Mouse (Mus musculus): ENCODE data around the gene Tbx5.

Gene Tbx5

GRCm38 (mm10) chr5:119832479-119832796 is at the start of gene Tbx5:
TSS of gene Tbx5 (plus strand) at chr5:119832668.
- no peak for DNase-seq (ENCODE audit: low read depth, low spot score)

DNA sequence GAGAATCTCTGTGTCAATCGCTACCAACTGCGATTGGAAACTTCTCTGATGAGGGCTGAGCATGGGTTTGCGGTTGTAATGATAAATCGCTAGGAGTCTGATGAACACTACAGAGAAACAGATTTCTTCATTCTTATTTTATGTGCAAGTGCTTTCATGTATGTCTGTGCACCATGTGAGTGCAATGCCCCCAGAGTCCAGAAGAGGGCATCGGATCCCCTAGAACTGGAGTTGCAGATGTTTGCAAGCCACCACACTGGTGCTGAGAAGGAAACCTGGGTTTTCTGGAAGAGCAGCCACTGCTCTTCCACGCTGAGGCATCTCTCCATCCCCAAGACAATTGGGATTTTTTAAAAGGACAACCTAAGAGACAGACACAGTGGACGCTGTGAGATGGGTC is 46.5 kb upstream of the Tbx5 start:
- peak; percentile 65 for DNase-seq (ENCODE audit: low read depth, low spot score)

DNA sequence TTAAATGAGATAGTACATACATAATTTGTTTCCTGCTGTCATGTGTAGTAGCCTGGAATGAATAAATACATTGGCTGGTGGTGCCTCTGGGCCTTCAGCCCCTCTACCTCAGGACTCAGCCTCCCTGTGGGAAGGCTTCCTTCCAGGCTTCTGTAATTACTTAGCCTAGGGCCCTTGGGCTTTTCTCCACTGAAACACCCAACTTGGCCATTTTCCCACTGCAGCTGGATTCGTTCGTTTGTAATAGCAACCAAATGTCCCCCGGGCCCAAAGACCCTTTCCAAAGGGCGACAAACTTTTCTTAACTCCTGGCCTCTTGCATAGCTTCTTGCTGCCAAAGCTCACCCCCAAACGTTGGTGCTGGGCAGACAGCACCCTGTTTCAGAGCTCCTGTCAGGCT is 40.8 kb upstream of the Tbx5 start:
- DNase-seq (ENCODE audit: low read depth, low spot score): no peak

GRCm38 (mm10) chr5:119793972-119794371 is 38.5 kb upstream of the Tbx5 start:
- no peak for DNase-seq (ENCODE audit: low read depth, low spot score)

- no peak for DNase-seq (ENCODE audit: low read depth, low spot score)
Measured at GRCm38 (mm10) chr5:119795376-119795775, 37.1 kb upstream of the Tbx5 start.

DNA sequence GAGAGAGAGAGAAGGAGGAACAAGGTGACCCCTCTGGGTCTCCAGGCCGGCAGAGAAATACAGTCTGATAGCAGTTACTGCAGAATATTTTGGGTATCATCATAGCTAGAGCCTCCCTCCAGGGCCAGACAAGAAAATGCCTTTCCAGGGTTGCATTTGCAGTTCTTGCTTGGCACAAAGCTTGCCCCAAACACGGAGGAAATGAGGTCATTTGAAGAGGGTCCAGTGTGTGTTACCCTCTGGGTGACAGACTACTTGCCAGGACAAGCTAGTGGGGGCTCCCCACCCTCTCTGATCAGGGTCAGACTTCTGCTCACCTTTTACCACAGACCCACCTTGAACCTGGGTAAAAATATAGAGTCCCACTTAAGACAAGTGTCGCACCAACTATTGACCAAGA is 36.7 kb upstream of the Tbx5 start:
- no peak for DNase-seq (ENCODE audit: low read depth, low spot score)

GRCm38 (mm10) chr5:119796443-119797160 is 35.9 kb upstream of the Tbx5 start:
- DNase-seq (ENCODE audit: low read depth, low spot score): no peak

DNA sequence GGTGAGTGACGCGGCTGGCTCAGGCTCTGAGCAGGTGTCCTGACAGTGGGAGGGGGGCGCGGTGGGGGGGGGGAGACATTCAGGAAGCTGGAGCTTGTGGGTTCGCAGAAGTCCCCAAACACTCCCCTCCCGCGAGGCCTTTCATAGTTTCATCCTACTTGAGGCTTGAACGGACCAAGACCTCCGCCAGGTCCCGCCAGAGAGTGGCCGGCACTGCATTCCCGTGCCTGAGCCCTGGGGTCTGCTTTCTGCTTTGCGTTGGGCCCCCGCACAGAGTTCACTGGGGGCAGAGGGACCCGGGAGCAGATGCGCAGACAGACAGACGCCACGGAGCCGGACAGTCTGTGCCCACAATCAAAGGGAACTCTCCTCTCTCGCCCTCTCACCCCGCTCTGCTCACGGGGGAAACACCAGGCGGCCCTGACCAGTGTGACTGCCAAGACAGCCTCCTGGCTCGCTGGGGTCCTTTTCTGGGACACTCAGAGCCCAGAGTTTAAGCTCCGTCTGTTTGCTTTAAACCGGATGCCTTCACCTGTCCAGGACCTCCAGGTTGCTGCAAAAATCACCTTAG is 34.8 kb upstream of the Tbx5 start:
- DNase-seq (ENCODE audit: low read depth, low spot score): no peak

GRCm38 (mm10) chr5:119798261-119798660 is 34.2 kb upstream of the Tbx5 start:
- no peak for DNase-seq (ENCODE audit: low read depth, low spot score)

DNA sequence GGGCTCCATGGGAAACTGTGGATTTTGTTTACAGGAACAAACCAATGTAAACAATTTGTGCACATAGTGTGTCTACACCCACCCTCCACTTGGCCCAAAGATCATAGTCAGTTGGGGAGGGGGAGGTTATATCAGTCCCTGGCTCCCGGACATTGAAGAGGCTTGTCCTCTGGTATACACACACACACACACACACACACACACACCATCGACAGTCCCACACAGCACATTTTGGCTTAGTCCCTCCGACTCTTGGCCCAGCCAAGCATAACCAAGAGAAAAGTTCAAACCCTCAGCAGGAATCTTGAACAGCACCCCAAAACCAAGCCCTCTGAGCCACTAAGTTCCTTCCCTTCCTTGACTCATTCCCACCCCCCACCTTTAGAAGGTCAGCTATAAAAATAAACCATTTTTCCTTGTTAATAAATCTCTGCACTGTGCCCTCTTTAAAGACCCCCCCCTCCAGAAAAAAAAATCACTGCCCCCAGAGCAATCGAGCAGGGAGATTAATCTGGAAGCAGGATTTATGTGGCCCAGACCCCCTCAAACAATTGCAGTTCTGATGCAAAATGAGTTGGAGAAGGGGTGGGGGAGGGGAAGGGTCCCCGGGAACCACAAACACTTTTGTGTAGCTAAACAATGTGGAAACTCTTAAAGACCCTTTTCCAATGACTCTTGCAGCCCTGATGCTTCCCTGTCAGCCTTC is 33.6 kb upstream of the Tbx5 start:
- DNase-seq (ENCODE audit: low read depth, low spot score): no peak

GRCm38 (mm10) chr5:119799419-119800242 is 32.8 kb upstream of the Tbx5 start:
- no peak for DNase-seq (ENCODE audit: low read depth, low spot score)

DNA sequence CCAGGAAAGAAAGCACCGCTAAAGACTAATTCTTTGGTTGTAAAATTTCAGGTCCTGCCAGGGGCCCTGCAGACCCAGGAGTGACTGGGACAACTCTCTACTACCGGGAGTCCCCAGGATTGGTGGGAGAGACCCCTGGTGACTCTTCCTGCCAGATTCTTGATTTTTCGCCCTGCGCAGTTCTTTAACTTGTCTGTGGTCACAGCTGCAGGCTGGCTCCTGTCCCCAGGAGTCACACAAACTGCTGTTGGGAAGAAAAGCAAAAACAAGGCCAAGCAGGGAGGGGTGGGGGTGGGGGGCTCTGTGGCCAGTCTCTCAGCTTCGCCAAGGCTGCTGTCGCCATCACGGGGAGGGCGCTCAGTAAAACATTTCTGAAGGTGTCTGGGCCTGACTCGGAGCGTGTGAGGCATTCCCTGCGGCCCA is 32.2 kb upstream of the Tbx5 start:
- DNase-seq (ENCODE audit: low read depth, low spot score): no peak

GRCm38 (mm10) chr5:119802617-119803410 is 29.7 kb upstream of the Tbx5 start:
- peak; percentile 12 for DNase-seq (ENCODE audit: low read depth, low spot score)

- peak; percentile 65 for DNase-seq (ENCODE audit: low read depth, low spot score)
Measured at GRCm38 (mm10) chr5:119803411-119804251, 28.8 kb upstream of the Tbx5 start.

DNA sequence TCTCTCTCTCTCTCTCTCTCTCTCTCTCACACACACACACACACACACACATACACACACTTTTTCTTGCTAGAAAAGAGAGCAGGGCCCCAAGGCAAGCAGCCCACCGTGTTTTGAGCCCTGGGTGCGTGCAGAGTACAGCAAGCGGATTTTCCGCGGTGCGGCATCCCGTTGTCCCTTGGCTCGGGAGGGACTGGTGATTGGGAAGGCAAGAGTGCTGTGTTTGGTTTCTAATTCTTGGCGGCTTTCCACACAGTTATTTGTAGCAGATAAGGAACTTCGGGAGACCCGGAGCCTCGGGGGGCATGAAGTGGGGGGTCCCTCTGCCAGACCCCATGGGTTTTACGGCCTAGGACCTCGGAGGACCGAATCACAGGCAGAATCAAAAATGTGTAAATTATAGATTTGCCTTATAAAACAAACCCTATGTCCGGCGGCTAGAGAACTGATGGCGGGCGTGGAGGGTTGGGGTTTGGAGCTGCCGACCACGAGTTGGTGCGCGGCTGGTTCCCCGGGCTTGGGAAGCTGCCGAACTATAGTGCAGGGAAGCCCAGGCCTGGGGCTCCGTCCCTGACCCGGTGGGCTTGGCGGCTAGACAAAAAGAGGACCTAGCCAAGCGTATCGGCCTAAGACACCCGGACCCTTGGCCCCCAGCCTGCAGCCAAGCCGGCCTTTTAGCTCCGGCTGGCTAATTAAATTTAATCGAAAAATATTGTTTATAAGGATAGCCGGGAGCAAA is 28.0 kb upstream of the Tbx5 start:
- peak; percentile 21 for DNase-seq (ENCODE audit: low read depth, low spot score)

DNA sequence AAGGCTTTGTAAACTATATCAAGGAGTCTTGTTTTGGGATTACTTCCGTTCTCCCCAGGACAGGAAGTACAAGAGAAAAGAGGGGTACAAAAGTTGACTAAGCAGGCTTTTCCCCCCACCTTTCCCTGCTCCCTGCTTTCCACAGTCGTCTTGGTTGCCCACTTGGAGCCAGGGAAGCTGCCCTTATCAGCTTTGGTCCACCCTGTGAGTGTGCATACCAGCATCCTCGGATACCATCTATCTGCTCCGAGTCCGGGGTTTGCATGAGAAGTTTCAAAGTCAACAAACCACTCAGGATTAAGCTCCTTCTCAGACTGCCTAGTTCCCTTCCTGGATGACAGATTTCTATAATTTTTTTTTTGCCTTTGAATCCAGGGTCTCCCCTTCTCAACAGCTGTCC is 26.8 kb upstream of the Tbx5 start:
- DNase-seq (ENCODE audit: low read depth, low spot score): no peak

DNA sequence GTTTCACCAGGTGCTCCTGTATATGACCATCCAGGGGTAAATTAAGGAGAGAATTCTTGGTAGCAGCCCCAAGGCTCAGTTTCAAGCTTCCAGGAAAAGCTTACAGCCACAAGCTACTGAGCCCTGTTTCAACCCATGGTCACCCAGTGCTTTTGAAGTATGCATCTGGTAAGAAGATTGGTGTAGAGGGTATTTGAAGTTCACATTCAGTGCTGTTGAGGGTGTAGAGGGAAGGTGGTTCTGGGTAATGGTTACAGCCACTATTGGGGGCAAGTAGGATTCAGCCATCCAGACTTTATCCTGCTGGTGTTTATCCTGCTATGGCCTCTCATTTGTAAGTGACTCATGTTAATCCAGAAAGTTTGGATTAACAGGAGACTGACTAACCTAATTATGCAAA is 26.0 kb upstream of the Tbx5 start:
- no peak for DNase-seq (ENCODE audit: low read depth, low spot score)

DNA sequence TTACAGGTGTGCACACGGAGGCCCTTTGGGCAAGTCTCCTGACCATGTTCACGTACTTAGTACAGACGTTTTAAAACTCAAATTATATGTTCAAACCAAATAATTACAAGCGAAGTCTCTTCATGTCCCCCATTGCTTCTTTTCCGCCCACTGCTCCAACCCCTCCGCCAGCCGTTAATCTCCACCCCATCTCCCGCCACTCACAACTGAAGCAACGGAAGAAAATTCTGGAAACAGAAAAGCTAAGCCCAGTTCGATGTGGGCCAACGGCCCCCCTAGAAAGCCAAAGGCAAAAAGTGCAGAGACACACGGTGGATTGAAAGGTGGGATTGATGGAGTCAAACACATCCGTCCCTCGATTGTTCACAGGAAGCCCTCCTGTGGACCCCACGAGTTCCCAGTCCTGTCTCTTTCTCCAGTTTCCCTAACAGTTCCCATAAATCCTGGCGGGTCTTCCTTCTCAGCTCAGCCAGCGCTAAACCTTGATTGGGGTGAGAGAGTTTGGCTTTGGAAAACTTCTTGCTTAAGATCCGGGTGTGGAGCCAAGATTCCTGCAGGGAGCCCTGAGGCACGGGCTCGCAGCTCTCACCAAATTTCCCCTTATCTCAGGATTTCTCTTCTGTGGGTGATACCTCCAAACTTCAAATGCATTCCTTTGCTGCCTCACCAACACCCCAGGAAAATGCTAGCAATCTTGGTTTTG is 24.8 kb upstream of the Tbx5 start:
- DNase-seq (ENCODE audit: low read depth, low spot score): no peak

- DNase-seq (ENCODE audit: low read depth, low spot score): no peak
Measured at GRCm38 (mm10) chr5:119808713-119809112, 23.8 kb upstream of the Tbx5 start.

Data from ES-CJ7 (cell line).